Mouse (Mus musculus): Measurements from ENCODE around the gene Cfap161.

Cfap161 gene

GRCm38 (mm10) chr7:83794705-83795104 lies at the start of gene Cfap161:
Cfap161 (minus strand) TSS chr7:83794880.
- H3K36me3 ChIP-seq (ENCODE audit: control insufficient read depth, insufficient read depth, low read length, poor library complexity, severe bottlenecking): no peaks in the 10 kb centered on the region
- no peaks in the 10 kb centered on the region for H3K27me3 ChIP-seq (ENCODE audit: control insufficient read depth, insufficient read depth, low read length, poor library complexity, severe bottlenecking)
- no peak for DNase-seq (ENCODE audit: low read depth, low spot score)

GRCm38 (mm10) chr7:83842486-83843259 lies 48.0 kb upstream of the Cfap161 start:
- no peak for DNase-seq (ENCODE audit: low read depth, low spot score)
- H3K27me3 ChIP-seq (ENCODE audit: control insufficient read depth, insufficient read depth, low read length, poor library complexity, severe bottlenecking): no peaks in the 10 kb centered on the region; the same call in 1 of the 2 replicates
- H3K36me3 ChIP-seq (ENCODE audit: control insufficient read depth, insufficient read depth, low read length, poor library complexity, severe bottlenecking): no peaks in the 10 kb centered on the region

GRCm38 (mm10) chr7:83840076-83840475 lies 45.4 kb upstream of the Cfap161 start:
- H3K36me3 ChIP-seq (ENCODE audit: control insufficient read depth, insufficient read depth, low read length, poor library complexity, severe bottlenecking): no peaks in the 10 kb centered on the region
- DNase-seq (ENCODE audit: low read depth, low spot score): no peak
- no peaks in the 10 kb centered on the region; the same call in 1 of the 2 replicates for H3K27me3 ChIP-seq (ENCODE audit: control insufficient read depth, insufficient read depth, low read length, poor library complexity, severe bottlenecking)

DNA sequence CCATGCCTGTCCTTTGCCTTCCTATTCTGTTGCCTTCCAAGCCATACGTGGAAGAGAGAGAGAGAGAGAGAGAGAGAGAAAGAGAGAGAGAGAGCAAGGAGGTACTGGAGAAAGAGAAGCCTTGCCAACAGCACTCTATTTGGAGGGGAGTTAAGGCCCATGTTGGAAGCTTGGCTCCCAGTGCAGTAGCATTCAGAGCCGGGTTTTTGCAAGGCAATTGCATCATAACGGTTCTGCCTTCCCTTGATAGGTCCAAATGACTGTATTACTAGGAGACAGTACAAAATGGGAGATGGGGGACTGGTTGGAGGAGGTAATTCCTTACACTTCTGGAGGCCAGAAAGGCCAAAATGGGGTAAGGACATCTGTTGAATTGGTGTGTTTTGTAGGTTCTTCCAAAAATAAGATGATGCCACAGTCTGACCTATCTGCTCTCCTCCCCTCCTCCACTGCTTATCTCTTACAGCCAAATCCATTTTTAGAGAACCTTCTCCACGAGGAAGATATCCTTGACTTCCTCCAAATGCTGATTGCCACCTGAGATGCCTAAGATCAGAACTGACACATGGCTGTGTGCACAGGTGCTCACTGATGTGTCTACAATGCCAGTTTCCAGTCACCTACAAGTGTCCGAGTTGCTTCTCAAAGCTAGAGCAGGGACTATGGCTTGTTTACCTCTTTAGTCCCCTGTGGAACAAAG lies 44.0 kb upstream of the Cfap161 start:
- H3K27me3 ChIP-seq (ENCODE audit: control insufficient read depth, insufficient read depth, low read length, poor library complexity, severe bottlenecking): no peaks in the 10 kb centered on the region; the same call in 1 of the 2 replicates
- no peaks in the 10 kb centered on the region for H3K36me3 ChIP-seq (ENCODE audit: control insufficient read depth, insufficient read depth, low read length, poor library complexity, severe bottlenecking)
- no peak for DNase-seq (ENCODE audit: low read depth, low spot score)

DNA sequence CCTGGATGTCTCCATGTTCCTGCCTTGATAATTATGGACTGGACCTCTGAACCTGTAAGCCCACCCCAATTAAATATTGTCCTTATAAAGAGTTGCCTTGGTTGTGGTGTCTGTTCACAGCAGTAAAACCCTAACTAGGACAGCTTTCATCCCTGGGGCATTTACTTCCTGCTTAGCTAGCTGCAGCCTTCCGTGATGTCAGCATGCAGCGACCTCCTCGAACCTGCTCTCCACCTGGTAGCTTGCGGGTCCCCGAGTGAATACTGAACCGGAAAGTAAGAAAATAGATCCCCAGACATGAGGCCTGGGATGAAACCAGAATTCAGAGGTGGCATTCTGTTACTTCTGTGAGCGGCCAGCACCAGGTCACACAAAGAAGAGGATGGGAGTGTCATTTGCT lies 34.7 kb upstream of the Cfap161 start:
- no peaks in the 10 kb centered on the region for H3K27me3 ChIP-seq (ENCODE audit: control insufficient read depth, insufficient read depth, low read length, poor library complexity, severe bottlenecking)
- no peaks in the 10 kb centered on the region for H3K36me3 ChIP-seq (ENCODE audit: control insufficient read depth, insufficient read depth, low read length, poor library complexity, severe bottlenecking)
- peak; percentile 48 for DNase-seq (ENCODE audit: low read depth, low spot score)

- peak; percentile 13 for DNase-seq (ENCODE audit: low read depth, low spot score)
- no peaks in the 10 kb centered on the region for H3K27me3 ChIP-seq (ENCODE audit: control insufficient read depth, insufficient read depth, low read length, poor library complexity, severe bottlenecking)
Measured at GRCm38 (mm10) chr7:83827402-83828076, 32.9 kb upstream of the Cfap161 start.

GRCm38 (mm10) chr7:83826808-83827207 lies 32.1 kb upstream of the Cfap161 start:
- H3K27me3 ChIP-seq (ENCODE audit: control insufficient read depth, insufficient read depth, low read length, poor library complexity, severe bottlenecking): no peaks in the 10 kb centered on the region
- no peak for DNase-seq (ENCODE audit: low read depth, low spot score)

More at GRCm38 (mm10) chr7:83827402-83828076, 32.9 kb upstream of the Cfap161 start:
- H3K36me3 ChIP-seq (ENCODE audit: control insufficient read depth, insufficient read depth, low read length, poor library complexity, severe bottlenecking): no peaks in the 10 kb centered on the region

DNA sequence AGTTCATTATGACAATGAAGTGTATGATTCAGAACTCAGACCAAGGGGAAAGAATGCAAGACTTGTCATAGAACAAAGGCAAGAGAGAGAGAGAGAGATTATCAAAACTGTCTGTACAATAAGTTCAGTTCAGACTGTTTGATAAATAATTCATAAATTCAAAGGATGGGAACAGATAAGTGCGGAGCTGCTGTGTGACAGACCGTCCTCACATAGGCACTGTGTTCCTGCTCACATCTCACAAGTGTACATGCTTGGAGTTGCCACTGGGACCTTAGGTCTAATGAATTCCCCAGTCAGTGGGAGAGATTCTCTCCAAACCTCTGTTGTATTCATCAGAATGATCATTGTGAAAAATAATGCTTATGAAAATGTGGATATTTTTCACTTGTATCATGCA lies 27.3 kb upstream of the Cfap161 start:
- no peak for DNase-seq (ENCODE audit: low read depth, low spot score)
- Histone ChIP-seq H3K36me3 (ENCODE audit: control insufficient read depth, insufficient read depth, low read length, poor library complexity, severe bottlenecking) (no peaks in the 10 kb centered on the region), H3K27me3 (ENCODE audit: control insufficient read depth, insufficient read depth, low read length, poor library complexity, severe bottlenecking) (no peaks in the 10 kb centered on the region)

More at GRCm38 (mm10) chr7:83826808-83827207, 32.1 kb upstream of the Cfap161 start:
- no peaks in the 10 kb centered on the region for H3K36me3 ChIP-seq (ENCODE audit: control insufficient read depth, insufficient read depth, low read length, poor library complexity, severe bottlenecking)

- H3K27me3 ChIP-seq (ENCODE audit: control insufficient read depth, insufficient read depth, low read length, poor library complexity, severe bottlenecking): no peaks in the 10 kb centered on the region
- DNase-seq (ENCODE audit: low read depth, low spot score): no peak
- H3K36me3 ChIP-seq (ENCODE audit: control insufficient read depth, insufficient read depth, low read length, poor library complexity, severe bottlenecking): no peaks in the 10 kb centered on the region
Measured at GRCm38 (mm10) chr7:83816886-83817285, 22.2 kb upstream of the Cfap161 start.

DNA sequence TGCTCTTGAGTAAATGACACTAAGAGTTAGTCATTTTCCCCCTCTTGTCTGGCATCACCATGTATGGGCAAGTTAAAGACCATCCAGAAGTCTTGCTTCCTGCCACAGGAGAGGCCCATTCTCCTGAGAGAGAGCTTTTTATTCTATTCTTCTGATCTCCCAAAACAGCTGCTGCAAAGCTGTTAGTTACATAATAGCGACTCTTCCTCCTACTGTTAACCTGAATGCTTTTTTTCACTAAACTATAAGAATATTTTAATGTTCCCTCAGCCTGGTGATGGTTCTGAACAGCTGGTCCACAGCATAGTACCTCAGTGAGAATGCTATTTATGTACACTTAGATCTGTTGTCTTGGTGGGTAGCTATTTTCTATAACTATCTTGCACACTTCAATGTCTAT lies 21.0 kb upstream of the Cfap161 start:
- Histone ChIP-seq H3K27me3 (ENCODE audit: control insufficient read depth, insufficient read depth, low read length, poor library complexity, severe bottlenecking) (no peaks in the 10 kb centered on the region), H3K36me3 (ENCODE audit: control insufficient read depth, insufficient read depth, low read length, poor library complexity, severe bottlenecking) (no peaks in the 10 kb centered on the region)
- no peak for DNase-seq (ENCODE audit: low read depth, low spot score)

- no peak for DNase-seq (ENCODE audit: low read depth, low spot score)
- Histone ChIP-seq H3K27me3 (ENCODE audit: control insufficient read depth, insufficient read depth, low read length, poor library complexity, severe bottlenecking) (no peaks in the 10 kb centered on the region), H3K36me3 (ENCODE audit: control insufficient read depth, insufficient read depth, low read length, poor library complexity, severe bottlenecking) (no peaks in the 10 kb centered on the region)
Measured at GRCm38 (mm10) chr7:83813993-83814392, 19.3 kb upstream of the Cfap161 start.

DNA sequence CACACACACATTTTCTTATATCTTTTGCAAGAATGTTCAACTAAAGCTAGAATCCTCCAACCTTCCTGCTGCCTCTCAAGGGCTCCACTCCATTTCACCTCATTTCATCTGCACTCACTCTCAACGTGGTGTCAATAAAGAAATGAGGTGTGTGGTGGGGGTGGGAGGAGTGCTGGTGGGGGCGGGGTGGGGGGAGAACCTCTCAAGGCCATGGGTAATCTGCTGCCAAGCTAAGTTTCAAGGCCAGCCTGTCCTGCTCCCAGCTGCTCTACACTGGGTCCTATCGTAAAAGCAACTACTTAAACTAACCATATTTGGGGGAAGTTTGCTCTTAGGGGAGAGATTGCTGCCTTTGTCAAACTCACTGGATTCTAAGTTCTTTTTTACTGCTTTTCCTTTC lies 18.8 kb upstream of the Cfap161 start:
- no peaks in the 10 kb centered on the region for H3K36me3 ChIP-seq (ENCODE audit: control insufficient read depth, insufficient read depth, low read length, poor library complexity, severe bottlenecking)
- H3K27me3 ChIP-seq (ENCODE audit: control insufficient read depth, insufficient read depth, low read length, poor library complexity, severe bottlenecking): no peaks in the 10 kb centered on the region
- DNase-seq (ENCODE audit: low read depth, low spot score): no peak

DNA sequence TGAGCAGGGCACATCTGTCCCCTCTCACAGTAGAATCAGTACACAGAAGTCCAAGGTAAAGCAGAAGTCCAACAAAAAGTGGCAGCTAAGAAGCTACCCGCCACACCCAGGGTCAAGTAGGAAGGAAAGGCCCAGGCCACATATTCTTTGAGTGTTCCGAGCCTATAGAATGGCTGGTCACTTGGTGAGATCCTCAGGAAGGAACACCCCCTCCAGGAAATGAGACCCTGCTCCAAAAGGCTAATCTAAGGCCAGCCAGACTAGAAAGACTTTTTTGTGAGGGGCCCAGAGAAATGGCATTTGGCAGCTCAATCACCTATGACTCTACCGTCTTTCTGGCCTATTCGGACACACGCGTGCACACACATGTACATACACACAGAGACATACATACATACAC lies 18.3 kb upstream of the Cfap161 start:
- no peak for DNase-seq (ENCODE audit: low read depth, low spot score)
- Histone ChIP-seq H3K36me3 (ENCODE audit: control insufficient read depth, insufficient read depth, low read length, poor library complexity, severe bottlenecking) (no peaks in the 10 kb centered on the region), H3K27me3 (ENCODE audit: control insufficient read depth, insufficient read depth, low read length, poor library complexity, severe bottlenecking) (no peaks in the 10 kb centered on the region)

DNA sequence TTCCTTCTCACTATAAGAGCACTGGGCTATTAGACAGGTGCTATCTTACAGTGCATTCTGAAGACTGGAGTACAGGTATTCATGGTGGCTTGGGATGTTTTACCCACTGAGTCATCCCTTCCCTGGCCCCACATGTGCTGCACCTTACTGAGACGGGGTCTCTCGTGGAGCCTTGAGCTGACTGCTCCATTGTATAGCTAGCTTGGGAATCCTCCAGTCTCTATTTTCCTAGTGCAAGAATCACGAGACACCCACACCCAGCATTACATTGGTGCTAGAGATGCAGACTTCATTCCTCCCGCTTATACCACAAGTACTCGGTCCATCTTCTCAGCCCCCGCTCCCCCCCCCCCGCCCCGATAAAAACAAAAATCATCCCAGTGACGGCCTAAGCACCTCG lies 17.9 kb upstream of the Cfap161 start:
- Histone ChIP-seq H3K36me3 (ENCODE audit: control insufficient read depth, insufficient read depth, low read length, poor library complexity, severe bottlenecking) (no peaks in the 10 kb centered on the region), H3K27me3 (ENCODE audit: control insufficient read depth, insufficient read depth, low read length, poor library complexity, severe bottlenecking) (no peaks in the 10 kb centered on the region)
- DNase-seq (ENCODE audit: low read depth, low spot score): no peak

DNA sequence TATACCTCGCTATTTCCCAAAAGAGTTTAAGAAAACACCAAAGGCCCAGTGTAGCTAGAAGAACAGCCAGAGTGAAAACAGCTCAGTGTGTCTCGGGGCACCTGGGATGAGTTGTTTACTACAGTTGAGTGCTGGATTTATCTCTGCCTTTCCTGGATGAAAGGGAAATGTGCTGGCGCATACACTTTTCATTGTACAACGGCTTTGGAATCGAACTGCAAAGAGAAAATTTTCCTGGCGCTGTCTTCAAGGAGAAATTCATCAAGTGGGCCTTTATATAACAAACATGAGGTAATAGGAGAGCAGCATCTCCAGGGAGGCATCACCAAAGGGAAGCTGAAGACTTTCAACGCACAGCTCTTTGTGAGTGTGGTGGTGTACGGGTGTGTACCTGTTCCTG lies 17.2 kb upstream of the Cfap161 start:
- no peak for DNase-seq (ENCODE audit: low read depth, low spot score)
- H3K27me3 ChIP-seq (ENCODE audit: control insufficient read depth, insufficient read depth, low read length, poor library complexity, severe bottlenecking): no peaks in the 10 kb centered on the region
- no peaks in the 10 kb centered on the region for H3K36me3 ChIP-seq (ENCODE audit: control insufficient read depth, insufficient read depth, low read length, poor library complexity, severe bottlenecking)
